Mouse (Mus musculus) hindbrain, embryonic 13.5 days (tissue): ENCODE measurements around the gene Ifnl3. TPM values are rescaled to one million over a fixed set of nuclear protein-coding genes. Genes with fewer than 3 reads are reported as not detected.
"Not testable (repeated sequence)": the region's sequence is repeated elsewhere in the genome, so short reads cannot be mapped to it uniquely, and the experiment has no call there.

Experiments used
- ATAC-seq: fragments of 200-750 bp; cut with Nextera tagmentation; 2 replicates; pipeline ENCODE4 v1.8.0; 2017; ENCODE audit warnings: moderate TSS enrichment; ENCODE audit not compliant: low FRiP score
- H3K27ac ChIP-seq: fragments of 300-500 bp; sonication (generic); 2 replicates; pipeline ENCODE4 v1.5.1; 2015; ENCODE audit warnings: inconsistent platforms, mild to moderate bottlenecking, moderate library complexity
- H3K27me3 ChIP-seq: fragments of 300-500 bp; sonication (generic); 2 replicates; pipeline ENCODE4 v1.6.1; 2015; ENCODE audit warnings: mild to moderate bottlenecking, inconsistent platforms
- H3K36me3 ChIP-seq: fragments of 300-500 bp; sonication (generic); 2 replicates; pipeline ENCODE4 v1.6.1; 2015; ENCODE audit warnings: mild to moderate bottlenecking, inconsistent platforms
- H3K4me1 ChIP-seq: fragments of 300-500 bp; sonication (generic); replicated peaks from 2 replicates; pipeline ENCODE4 v1.6.1; 2015; ENCODE audit warnings: inconsistent platforms
- H3K4me2 ChIP-seq: fragments of 300-500 bp; sonication (generic); 2 replicates; pipeline ENCODE4 v1.6.1; 2015; ENCODE audit warnings: inconsistent platforms, mild to moderate bottlenecking, moderate library complexity
- H3K4me3 ChIP-seq: fragments of 300-500 bp; sonication (generic); 2 replicates; pipeline ENCODE4 v1.5.1; 2015; ENCODE audit warnings: mild to moderate bottlenecking, inconsistent platforms
- H3K9ac ChIP-seq: fragments of 300-500 bp; sonication (generic); 2 replicates; pipeline ENCODE4 v1.6.1; 2015; ENCODE audit warnings: mild to moderate bottlenecking, inconsistent platforms
- H3K9me3 ChIP-seq: fragments of 300-500 bp; sonication (generic); 2 replicates; pipeline ENCODE4 v1.6.1; 2016; ENCODE audit warnings: inconsistent platforms
- WGBS: fragments of 180-500 bp; shearing (Covaris S2); methylation state at CpG from one replicate; pipeline ENCODE4 v1.1.7; 2015; 5-methylcytosine and 5-hydroxymethylcytosine counted together
- polyA plus RNA-seq: library from polyadenylated mRNA; unstranded; fragments of >200 nt; fragmentation: Nextera tagmentation; extraction: Ambion mirVana; gene quantifications from 2 replicates; pipeline ENCODE4 v1.2.1, GENCODE M21; 2015

Gene Ifnl3
- not detected in 2 replicates for polyA plus RNA-seq

DNA sequence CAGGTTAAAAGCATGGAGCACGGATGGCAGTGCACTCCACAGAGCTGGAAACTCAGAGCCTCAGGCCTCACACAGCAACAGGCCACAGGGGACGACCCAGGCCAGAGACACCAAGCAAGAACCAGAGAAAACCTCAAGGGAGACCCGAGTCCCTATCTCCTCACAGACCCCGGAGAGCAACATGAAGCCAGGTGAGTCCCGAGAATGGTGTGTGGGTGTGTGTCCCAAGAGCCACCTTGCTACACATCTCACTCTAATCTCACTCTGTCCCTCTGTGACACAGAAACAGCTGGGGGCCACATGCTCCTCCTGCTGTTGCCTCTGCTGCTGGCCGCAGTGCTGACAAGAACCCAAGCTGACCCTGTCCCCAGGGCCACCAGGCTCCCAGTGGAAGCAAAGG is at the start of gene Ifnl3:
TSS of gene Ifnl3 (plus strand) at position 301 of the 400 bp plus-strand sequence.
- ATAC-seq, H3K4me1 ChIP-seq, H3K9ac ChIP-seq, H3K27ac ChIP-seq, H3K36me3 ChIP-seq, H3K27me3 ChIP-seq, H3K4me3 ChIP-seq, H3K4me2 ChIP-seq, H3K9me3 ChIP-seq: not testable (repeated sequence)
- 87% methylated on average over 5 of the region's 6 CpGs for WGBS

- peaks cover 4% of the 10 kb centered on the region; the same call in 1 of the 2 replicates for H3K27me3 ChIP-seq
- ATAC-seq, result no peak
- H3K27ac ChIP-seq, result no peak overlapping the region
- H3K9me3 ChIP-seq, result no peaks in the 10 kb centered on the region
- 88% methylated on average over 6 of the region's 6 CpGs for WGBS
- no peaks in the 10 kb centered on the region for H3K4me1 ChIP-seq
- H3K4me3 ChIP-seq, result no peak overlapping the region
- no peak overlapping the region for H3K4me2 ChIP-seq
- no peaks in the 10 kb centered on the region for H3K36me3 ChIP-seq
- no peak overlapping the region for H3K9ac ChIP-seq
Observed at GRCm38 (mm10) chr7:28476191-28476590, 46.4 kb upstream of the Ifnl3 start.

DNA sequence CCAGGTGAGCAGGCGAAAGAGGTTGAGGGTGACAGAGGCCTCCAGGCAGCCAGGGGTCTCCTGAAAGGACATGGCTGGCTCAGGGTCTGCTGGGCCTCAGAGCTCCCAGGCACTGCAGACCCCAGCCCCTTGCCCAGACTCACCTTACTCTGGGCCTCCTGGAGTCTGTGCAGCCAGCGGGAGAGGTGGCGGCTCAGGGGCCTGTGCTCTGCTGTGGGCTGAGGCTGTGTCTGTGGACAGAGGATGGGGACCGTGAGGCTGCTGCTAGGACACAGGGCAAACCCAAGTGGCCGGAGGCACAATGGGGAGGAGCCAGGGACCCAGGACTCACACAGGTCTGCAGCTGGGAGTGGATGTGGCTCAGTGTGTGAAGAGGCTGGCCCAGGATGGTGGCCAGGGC is 45.3 kb upstream of the Ifnl3 start:
- Histone ChIP-seq H3K4me3 (no peak overlapping the region), H3K27ac (no peak overlapping the region), H3K4me1 (no peaks in the 10 kb centered on the region), H3K4me2 (no peak overlapping the region), H3K9ac (no peak overlapping the region), H3K36me3 (no peaks in the 10 kb centered on the region), H3K27me3 (peaks cover 4% of the 10 kb centered on the region; the same call in 1 of the 2 replicates), H3K9me3 (no peaks in the 10 kb centered on the region)
- WGBS, result 86% methylated on average over 5 of the region's 5 CpGs
- no peak for ATAC-seq

DNA sequence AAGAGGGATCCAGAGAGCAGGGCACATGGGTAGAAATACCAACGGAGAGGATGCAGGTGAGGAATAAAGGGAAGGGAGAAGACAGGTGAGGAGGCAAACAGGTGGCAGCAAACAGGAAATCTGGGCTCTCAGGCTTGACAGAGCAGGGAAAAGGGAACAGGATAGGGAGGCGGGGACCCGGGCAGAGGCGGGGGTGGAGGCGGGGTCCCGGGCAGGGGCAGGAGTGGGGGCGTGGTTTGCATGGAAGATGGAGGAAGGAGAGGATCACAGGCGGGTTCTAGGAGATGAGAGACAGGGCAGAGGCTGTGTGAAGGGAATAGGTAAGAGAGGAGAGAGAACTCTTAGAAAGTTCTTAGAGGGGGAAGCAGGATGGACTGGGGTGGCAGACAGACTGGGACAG is 43.8 kb upstream of the Ifnl3 start:
- no peak overlapping the region for H3K4me2 ChIP-seq
- no peaks in the 10 kb centered on the region for H3K9me3 ChIP-seq
- ATAC-seq, result no peak
- no peak overlapping the region for H3K27ac ChIP-seq
- H3K36me3 ChIP-seq, result no peaks in the 10 kb centered on the region
- no peaks in the 10 kb centered on the region for H3K4me1 ChIP-seq
- H3K9ac ChIP-seq, result no peak overlapping the region
- 8% methylated on average over 8 of the region's 8 CpGs for WGBS
- H3K4me3 ChIP-seq, result no peak overlapping the region
- peaks cover 6% of the 10 kb centered on the region; the same call in 1 of the 2 replicates for H3K27me3 ChIP-seq

GRCm38 (mm10) chr7:28482854-28483253 is 39.8 kb upstream of the Ifnl3 start:
- Histone ChIP-seq H3K36me3 (no peaks in the 10 kb centered on the region), H3K9me3 (no peaks in the 10 kb centered on the region), H3K27me3 (peaks cover 15% of the 10 kb centered on the region; the same call in 1 of the 2 replicates), H3K9ac (no peak overlapping the region), H3K4me2 (no peak overlapping the region), H3K4me3 (no peak overlapping the region), H3K27ac (no peak overlapping the region), H3K4me1 (peaks cover 2% of the 10 kb centered on the region; the same call in 1 of the 2 replicates)
- WGBS, result 81% methylated on average over 11 of the region's 11 CpGs
- no peak for ATAC-seq

- Histone ChIP-seq H3K27ac (no peak overlapping the region), H3K4me2 (no peak overlapping the region), H3K4me1 (peaks cover 8% of the 10 kb centered on the region; the same call in 1 of the 2 replicates), H3K4me3 (no peak overlapping the region), H3K27me3 (peaks cover 29% of the 10 kb centered on the region; the same call in 1 of the 2 replicates), H3K36me3 (no peaks in the 10 kb centered on the region), H3K9me3 (no peaks in the 10 kb centered on the region), H3K9ac (no peak overlapping the region)
- 28% methylated on average over 4 of the region's 4 CpGs for WGBS
- no peak for ATAC-seq
Observed at GRCm38 (mm10) chr7:28484192-28484591, 38.4 kb upstream of the Ifnl3 start.

GRCm38 (mm10) chr7:28488030-28488491 is 34.6 kb upstream of the Ifnl3 start:
- Histone ChIP-seq H3K27me3 (peaks cover 29% of the 10 kb centered on the region; the same call in 1 of the 2 replicates), H3K4me1 (peaks cover 8% of the 10 kb centered on the region; the same call in 1 of the 2 replicates), H3K36me3 (no peaks in the 10 kb centered on the region), H3K4me3 (peak overlapping the region; percentile 15), H3K4me2 (peak overlapping the region; percentile 49), H3K27ac (no peak overlapping the region), H3K9me3 (no peaks in the 10 kb centered on the region), H3K9ac (peak overlapping the region; percentile 46)
- ATAC-seq, result no peak
- 4% methylated on average over 16 of the region's 16 CpGs for WGBS

DNA sequence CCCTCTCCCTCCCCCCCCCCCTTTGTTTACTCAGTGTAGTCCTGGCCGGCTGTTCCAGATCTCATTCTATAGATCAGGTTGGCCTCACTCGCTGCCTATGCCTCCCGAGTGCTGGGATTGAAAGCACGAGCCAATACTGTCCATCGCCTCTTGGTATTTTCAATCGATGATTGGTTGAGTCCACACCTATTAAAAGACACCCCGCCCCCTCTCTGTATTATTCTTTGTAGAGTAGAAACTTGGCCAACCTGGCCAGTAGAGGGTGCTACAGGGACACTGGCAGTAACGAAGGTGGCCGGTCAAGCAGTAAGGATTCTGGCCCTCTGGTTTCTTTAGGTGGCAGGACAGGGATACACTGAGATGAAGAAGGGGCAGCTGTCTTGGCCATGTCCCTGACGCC is 32.2 kb upstream of the Ifnl3 start:
- no peak for ATAC-seq
- Histone ChIP-seq H3K36me3 (no peaks in the 10 kb centered on the region), H3K9ac (no peak overlapping the region), H3K27me3 (peaks cover 26% of the 10 kb centered on the region; the same call in 1 of the 2 replicates), H3K9me3 (no peaks in the 10 kb centered on the region), H3K4me1 (peaks cover 8% of the 10 kb centered on the region; the same call in 1 of the 2 replicates), H3K27ac (no peak overlapping the region), H3K4me2 (0 out of 2 replicates have a peak overlapping the region, but pooled peaks have one; percentile 6), H3K4me3 (no peak overlapping the region)
- 4% methylated on average over 10 of the region's 10 CpGs for WGBS

GRCm38 (mm10) chr7:28490903-28491302 is 31.7 kb upstream of the Ifnl3 start:
- H3K4me3 ChIP-seq, result no peak overlapping the region
- ATAC-seq, result no peak
- no peak overlapping the region for H3K9ac ChIP-seq
- no peaks in the 10 kb centered on the region for H3K9me3 ChIP-seq
- H3K4me2 ChIP-seq, result 0 out of 2 replicates have a peak overlapping the region, but pooled peaks have one; percentile 6
- no peaks in the 10 kb centered on the region for H3K36me3 ChIP-seq
- no peak overlapping the region for H3K27ac ChIP-seq
- WGBS, result 34% methylated on average over 13 of the region's 14 CpGs
- peaks cover 26% of the 10 kb centered on the region; the same call in 1 of the 2 replicates for H3K27me3 ChIP-seq
- peaks cover 8% of the 10 kb centered on the region for H3K4me1 ChIP-seq

GRCm38 (mm10) chr7:28492310-28492709 is 30.3 kb upstream of the Ifnl3 start:
- peaks cover 18% of the 10 kb centered on the region; the same call in 1 of the 2 replicates for H3K27me3 ChIP-seq
- no peak overlapping the region for H3K4me3 ChIP-seq
- no peak for ATAC-seq
- H3K9ac ChIP-seq, result no peak overlapping the region
- no peaks in the 10 kb centered on the region for H3K36me3 ChIP-seq
- no peak overlapping the region for H3K27ac ChIP-seq
- WGBS, result 89% methylated on average over 8 of the region's 8 CpGs
- no peak overlapping the region for H3K4me2 ChIP-seq
- peaks cover 8% of the 10 kb centered on the region for H3K4me1 ChIP-seq
- H3K9me3 ChIP-seq, result no peaks in the 10 kb centered on the region

DNA sequence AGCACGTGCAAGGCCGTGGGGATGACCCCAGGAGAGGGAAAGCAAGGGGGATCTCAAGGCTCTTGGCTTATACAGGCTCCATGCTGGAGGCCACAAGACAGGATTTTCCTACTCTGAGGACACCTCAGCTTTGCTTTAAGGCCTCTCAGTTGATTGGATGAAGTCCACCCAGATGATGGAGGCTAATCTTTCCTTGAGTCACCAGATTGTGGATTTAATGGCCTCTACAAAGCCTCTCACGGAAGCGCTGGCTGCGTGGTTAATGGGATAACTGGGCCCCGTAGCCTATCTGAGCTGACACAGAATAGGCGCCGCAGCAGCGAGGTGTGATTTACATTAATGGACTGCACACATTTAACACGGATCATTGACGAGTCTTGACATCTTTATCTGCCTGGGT is 27.2 kb upstream of the Ifnl3 start:
- H3K4me3 ChIP-seq, result no peak overlapping the region
- no peak overlapping the region for H3K27ac ChIP-seq
- no peaks in the 10 kb centered on the region; the same call in 1 of the 2 replicates for H3K4me1 ChIP-seq
- H3K4me2 ChIP-seq, result no peak overlapping the region
- H3K27me3 ChIP-seq, result no peaks in the 10 kb centered on the region
- H3K36me3 ChIP-seq, result no peaks in the 10 kb centered on the region
- WGBS, result 67% methylated on average over 11 of the region's 11 CpGs
- no peak for ATAC-seq
- no peak overlapping the region for H3K9ac ChIP-seq
- no peaks in the 10 kb centered on the region for H3K9me3 ChIP-seq

DNA sequence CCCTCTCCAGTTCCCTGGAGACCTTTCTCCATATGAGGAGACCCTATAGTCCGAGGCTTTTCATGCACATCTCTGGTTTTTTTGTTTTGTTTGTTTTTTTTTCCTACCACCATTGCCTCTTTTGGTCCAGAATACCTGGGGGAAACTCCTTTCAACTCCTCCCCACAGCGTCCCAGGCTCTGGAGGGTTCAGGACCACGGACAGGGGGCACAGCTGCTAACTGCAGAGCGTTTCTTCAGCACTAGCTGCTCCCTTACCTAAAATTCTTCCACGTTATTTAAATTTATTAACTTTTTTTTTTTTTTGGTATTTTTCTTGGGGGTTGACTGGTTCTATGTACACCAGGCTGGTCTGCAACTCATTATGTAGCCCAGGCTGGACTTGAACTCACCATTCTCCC is 17.1 kb upstream of the Ifnl3 start:
- no peak for ATAC-seq
- Histone ChIP-seq H3K4me2 (no peak overlapping the region), H3K4me3 (no peak overlapping the region), H3K27me3 (0 out of 2 replicates have a peak, but pooled peaks cover 7% of the 10 kb centered on the region), H3K27ac (no peak overlapping the region), H3K36me3 (no peaks in the 10 kb centered on the region), H3K4me1 (no peaks in the 10 kb centered on the region), H3K9ac (no peak overlapping the region), H3K9me3 (0 out of 2 replicates have a peak, but pooled peaks cover 5% of the 10 kb centered on the region)
- WGBS, result 8% methylated on average over 5 of the region's 5 CpGs

DNA sequence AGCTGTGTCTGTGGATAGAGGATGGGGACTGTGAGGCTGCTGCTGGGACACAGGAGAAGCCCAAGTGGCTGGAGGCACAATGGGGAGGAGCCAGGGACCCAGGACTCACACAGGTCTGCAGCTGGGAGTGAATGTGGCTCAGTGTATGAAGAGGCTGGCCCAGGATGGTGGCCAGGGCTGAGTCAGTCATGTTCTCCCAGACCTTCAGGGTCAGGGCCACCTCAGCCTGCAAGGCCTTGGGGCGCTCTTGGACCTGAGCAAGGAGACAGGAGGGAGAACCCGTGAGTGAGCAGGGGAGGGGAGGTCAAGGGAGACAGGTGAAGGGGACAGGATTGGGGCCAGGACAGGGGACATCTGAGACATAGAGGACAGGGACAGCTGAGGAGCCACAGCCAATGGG is 13.5 kb upstream of the Ifnl3 start:
- H3K27me3 ChIP-seq, H3K4me1 ChIP-seq, H3K4me2 ChIP-seq, H3K27ac ChIP-seq, H3K9ac ChIP-seq, H3K36me3 ChIP-seq, H3K9me3 ChIP-seq, H3K4me3 ChIP-seq, ATAC-seq: not testable (repeated sequence)
- 67% methylated on average over 2 of the region's 2 CpGs for WGBS
